Mouse (Mus musculus) granulocyte monocyte progenitor cell, adult 5-6 weeks (primary cell): ENCODE results near the gene Zbtb20. TPM values are rescaled to one million over a fixed set of nuclear protein-coding genes. Genes with fewer than 3 reads are reported as not detected.

Experiments
- ATAC-seq: replicated peaks from 2 replicates; pipeline ENCODE4 v1.8.0; 2016; ENCODE audit warnings: mild to moderate bottlenecking, moderate TSS enrichment, inconsistent platforms; ENCODE audit not compliant: poor library complexity, severe bottlenecking
- total RNA-seq, 2 experiments: library from RNA; stranded (forward) in 1 of 2; stranded (reverse) in 1 of 2; fragments of 200-712, 200-1000 nt in 1 of 2; fragments of >200 nt in 1 of 2; fragmentation: Nextera tagmentation in 1 of 2; gene quantifications; 2 replicates each; pipeline ENCODE4 v1.2.3; 2014 to 2017

The Zbtb20 gene
- total RNA-seq, 2 experiments from 2014 or later, result 6.7 to 22.0 TPM

DNA sequence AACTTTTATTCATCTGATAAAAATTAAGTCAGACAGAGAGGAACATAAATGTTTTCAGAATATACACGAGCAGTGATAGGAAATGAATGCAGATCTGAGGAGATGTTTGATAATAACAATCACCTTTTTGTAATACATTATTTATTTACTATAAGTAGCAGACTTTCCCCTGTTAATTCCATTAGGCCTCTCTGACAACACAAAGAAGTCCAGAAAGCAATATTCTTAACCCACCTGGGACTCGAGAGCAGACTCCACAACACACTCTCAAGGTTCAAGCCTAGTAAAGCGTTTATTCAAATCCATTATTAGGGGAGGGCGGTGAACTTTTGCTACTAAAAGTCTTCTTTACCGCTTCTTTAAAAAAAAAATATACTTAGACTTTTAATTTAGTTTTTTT is 33.2 kb downstream of the Zbtb20 start:
- no peak for ATAC-seq

DNA sequence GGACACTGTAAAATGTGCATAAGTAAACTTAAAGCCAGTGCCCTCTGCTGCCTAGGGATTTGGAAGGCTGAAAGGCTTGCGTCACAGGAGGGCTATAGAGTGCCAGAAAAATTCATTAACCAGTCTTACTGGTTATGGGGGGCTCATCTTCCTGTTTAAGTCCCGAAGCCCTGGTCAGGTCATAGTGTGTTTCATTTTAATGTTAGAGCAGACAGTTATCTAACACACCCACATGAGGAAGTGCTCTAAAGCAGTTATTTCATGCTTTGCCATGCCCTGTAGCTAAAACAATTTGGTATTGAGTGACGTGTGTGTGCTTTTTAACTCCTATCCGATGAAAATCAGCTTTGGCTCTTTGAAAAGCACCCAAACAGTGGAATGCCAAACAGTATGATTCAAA is 34.3 kb downstream of the Zbtb20 start:
- ATAC-seq, result peak; percentile 73

DNA sequence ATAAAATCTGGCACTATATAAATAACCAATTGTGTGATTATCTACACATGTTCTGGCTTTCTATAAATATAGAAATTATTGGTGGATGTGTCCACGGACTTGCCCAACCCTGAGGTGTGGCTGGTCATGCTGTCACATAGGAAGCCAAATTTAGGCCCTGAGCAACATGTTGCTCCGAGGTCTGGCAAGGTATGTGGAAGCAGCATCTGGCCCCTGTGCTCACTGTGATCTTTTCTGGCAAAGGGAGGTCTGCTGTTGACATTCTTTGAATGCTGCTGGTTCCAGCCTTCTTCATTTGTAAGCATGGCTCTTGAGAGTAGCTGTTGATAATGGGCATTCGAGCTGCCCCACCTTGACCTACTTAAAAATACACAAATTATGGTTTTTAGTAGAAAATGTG is 35.0 kb downstream of the Zbtb20 start:
- ATAC-seq, result no peak

DNA sequence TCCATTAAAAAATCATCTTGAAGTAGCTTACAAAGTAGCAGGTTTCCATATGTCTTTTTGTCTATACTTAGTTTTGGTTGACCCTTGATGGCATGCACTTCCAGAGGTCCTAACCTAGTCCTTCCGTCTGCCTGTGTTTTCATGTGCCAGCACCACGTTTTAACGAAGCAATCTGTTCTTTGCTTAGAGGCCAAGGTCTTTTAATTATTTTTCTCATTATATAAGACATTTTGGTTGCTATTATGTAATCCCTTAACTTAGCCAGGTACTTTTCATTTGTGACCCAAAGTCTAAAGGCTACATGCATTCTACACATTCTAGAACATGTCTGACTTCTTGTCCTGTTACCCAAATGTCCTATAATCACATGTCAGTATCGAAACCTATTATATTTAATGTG is 35.6 kb downstream of the Zbtb20 start:
- no peak for ATAC-seq

DNA sequence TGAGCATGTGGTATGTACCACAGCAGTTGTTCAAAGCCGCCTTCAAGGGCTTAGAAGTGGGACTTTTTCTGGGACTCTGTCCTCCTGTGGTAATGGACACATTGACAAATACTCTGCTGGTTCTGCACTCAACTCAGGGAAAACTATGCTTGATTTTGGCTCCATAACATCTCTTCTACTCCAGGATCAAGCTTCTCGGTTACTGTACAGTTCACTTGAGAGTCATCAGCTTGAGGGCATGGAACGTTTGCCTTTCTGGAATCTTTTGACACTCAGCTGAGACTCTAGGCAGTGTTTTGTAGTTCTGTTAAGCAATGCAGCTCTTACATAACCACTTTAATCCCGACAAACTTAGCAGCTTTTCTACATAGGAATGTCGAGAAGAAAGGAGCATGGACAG is 36.1 kb downstream of the Zbtb20 start:
- ATAC-seq, result no peak

- no peak for ATAC-seq
These were observed 37.6 kb downstream of the Zbtb20 start for GRCm38 (mm10) chr16:42913291-42913690.

GRCm38 (mm10) chr16:42914457-42915085 is 38.9 kb downstream of the Zbtb20 start:
- ATAC-seq, result peak; percentile 55; the same call in 1 of the 2 replicates

DNA sequence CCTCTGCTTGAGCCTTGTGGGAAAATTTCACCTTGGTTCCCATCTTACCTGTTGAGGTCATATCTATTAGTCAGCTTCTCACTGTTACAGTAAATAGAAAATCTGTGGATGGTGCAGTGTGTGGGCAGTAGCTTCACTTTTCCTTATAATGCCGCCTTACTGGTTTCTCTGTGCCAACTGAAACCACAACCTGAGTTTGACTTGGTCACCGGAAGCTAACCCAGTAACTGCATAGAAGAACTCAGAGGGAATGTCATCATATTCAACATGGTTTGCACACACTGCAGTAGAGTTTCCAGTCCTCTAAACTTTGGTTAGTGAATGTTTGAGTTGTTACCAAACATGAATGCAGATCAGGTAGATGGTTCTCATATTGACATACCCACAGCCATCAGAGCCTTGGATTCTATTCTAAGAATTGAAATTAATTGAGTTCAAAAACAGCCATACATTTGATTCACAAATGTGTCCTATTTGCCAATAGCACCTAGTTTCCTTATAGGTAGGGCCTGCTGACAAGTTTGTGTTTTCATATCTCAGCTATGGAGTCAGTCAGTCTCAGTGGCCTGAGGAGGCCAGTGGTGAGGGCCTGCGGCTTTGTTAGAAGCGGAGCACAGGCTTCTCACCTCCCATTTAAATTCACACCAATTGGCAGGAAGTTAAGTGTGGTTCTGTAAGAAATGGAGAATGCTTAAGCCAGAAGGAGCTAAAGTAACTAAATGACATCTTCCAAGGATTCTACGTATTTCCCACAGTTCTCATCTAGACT is 44.5 kb downstream of the Zbtb20 start:
- ATAC-seq, result peak; percentile 87

DNA sequence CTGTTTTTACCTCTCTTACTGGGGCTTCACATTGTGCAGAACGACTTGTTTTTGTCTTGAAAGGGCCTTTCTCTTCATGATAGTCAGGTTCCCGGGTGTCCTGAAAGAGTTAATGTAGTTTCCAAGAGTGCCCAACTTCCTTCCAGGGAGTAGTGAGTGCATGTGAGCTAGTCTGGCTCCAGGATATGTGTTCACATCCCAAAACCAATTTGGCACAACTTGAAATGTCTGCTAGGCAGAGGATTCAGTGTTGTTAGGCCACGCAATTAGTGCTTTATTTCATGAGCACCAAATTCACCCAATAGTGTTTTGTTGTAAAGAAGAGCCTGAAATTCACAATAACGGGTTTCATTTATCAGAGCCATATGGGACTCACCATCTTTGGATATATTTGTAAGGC is 45.8 kb downstream of the Zbtb20 start:
- ATAC-seq, result no peak

DNA sequence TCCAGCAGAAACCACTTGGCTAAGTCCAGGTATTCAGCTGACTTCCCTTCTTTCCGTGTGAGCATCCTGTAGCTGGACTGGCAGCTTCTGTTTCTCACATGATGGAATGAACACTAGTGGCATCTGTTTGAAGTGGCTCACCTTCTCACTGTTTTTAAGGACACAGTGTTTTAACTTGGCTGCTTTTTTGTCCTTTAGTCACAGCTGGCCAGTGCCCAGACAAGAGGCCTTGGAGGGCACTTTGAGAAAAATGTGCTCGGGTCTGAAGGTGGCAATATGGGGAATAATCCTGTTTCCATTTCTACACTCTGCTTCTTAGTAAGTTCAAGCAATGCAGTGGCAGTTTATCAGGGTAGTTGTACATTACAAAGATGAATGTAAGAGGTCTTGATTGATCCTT is 62.5 kb downstream of the Zbtb20 start:
- ATAC-seq, result no peak

DNA sequence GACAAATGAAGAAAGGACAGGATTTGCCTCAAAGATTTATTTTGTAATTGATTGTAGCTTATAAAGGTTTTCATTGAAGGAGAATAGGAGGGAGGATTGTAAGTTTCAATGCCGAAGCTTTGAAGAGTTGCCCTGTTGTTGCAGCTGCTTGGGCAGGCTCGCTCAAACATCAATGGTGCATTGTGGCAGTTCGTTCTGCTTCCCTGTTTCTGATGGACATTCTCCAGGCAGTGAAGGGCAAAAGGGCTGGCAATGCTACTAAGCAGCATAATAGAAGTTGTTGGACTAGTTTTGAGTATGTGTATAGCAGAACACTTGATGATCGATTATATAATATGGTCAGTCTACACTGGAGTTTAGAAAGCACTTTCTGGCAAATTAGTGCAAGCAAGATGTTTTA is 71.3 kb downstream of the Zbtb20 start:
- ATAC-seq, result no peak

- ATAC-seq, result peak; percentile 56
These were observed 79.7 kb downstream of the Zbtb20 start for GRCm38 (mm10) chr16:42955401-42955800.

DNA sequence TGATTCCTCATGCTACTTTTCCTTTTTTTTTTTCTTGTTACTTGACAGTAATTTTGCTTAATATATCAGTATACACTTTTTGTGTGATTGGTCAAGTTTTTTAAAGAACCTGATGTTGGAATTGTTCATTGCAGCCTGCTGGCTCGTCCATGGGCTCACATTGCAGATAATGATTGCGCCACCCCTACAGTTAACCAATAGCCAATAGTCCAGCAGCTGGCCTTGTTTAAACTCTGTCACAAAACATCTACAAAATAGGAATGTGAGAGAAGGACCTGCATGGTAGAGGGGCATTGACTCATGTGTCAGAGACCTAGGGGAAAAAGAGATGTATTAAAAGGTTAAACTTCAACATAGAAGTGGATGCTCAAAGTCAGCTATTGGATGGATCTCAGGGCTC is 97.2 kb downstream of the Zbtb20 start:
- ATAC-seq, result no peak

DNA sequence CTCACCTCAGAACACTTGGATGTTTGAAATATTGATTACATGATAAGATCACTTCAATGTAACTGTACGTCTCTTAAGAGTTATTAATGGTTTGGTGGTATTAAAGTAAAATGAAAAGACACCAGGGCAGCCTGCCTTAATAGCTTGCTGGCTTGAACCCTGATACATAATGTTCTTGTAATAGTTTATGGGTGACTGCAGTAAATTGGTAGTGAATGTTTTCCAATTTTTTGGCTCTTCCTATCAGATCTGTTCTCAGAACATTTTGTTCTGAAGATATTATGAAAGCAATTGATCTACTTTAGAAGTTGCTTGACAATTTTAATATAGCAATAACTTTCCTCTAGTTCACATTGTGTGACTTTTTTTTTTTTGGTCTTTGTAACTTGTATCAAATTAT is 123.2 kb downstream of the Zbtb20 start:
- no peak for ATAC-seq

- no peak for ATAC-seq
These were observed 150.7 kb downstream of the Zbtb20 start for GRCm38 (mm10) chr16:43026351-43026750.

- ATAC-seq, result no peak
These were observed 153.6 kb downstream of the Zbtb20 start for GRCm38 (mm10) chr16:43029243-43029642.

DNA sequence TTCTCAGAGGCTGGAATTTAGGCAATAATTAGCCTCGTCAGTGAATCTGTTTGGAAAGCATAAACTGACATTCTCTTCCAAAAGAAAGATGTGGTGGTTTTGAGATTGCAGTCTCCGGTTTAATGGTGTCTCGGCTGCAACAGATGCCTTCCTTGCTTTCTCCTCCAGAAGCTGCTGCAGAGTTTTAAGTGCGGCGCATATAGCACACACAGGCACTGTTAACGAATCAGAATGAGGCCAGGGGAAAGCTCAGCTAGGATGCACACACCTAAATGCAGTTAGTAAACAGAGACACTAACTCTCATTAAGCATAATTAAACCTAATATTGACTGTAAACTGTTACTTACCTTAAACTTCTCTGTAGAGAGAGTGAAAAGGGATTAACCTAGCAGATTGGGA is 160.0 kb downstream of the Zbtb20 start:
- no peak for ATAC-seq

DNA sequence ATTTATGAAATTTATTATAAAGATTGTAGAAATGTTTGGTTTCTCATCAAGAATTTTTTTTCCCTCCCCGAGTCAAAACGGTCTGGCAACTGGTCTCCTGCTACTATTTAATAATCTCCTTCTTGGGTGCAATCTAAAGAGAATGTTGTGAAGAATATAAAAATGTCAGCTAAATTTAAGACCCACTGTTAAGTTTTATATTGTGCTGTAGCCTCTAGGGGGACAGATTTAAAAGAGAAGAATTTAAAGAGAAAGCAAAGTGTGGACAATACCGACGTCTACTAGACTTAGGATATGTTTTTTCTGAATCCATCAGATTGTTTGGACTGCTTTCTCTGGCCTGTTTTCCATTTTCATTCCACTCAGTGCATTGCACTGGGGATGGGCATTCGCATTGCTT is 160.8 kb downstream of the Zbtb20 start:
- no peak for ATAC-seq

DNA sequence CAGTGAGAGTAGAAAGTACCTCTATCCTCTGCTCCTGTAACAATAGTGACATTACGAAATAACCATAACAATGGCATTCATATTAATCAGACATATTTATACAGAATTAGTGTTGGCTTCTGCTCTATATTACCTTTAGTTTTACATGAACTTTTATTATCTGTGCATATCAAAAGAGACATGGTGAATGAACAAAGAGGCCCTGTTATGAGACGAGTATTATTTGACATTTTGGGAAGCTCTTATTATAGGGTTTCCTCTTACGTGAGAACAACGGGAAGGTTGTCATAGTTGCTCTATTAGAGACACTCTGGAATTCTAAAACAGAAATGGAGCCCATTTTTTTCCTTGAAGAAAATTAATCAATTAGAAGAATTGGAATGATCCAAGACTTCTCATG is 161.6 kb downstream of the Zbtb20 start:
- ATAC-seq, result no peak

GRCm38 (mm10) chr16:43045611-43046010 is 169.9 kb downstream of the Zbtb20 start:
- no peak for ATAC-seq

DNA sequence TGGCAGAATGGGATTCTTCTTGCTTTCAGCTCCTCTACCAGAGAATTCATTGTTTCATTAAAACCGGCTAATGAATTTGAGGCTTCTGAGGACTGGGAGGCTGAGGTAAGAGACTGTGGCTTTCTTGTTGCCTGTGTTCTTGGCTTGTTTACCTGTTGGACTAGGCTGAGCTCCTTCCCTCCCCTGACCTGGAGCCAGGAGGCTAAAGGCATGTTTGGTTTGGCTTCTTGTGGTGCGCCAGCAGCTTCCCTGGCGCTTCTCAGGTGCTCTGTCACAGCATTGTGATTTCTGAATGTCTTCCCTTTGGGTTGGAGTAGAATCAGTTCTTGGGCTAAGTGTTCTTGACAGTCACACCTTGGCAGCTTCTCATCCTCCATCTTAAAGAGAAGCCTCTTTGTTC is 171.0 kb downstream of the Zbtb20 start:
- ATAC-seq, result no peak

DNA sequence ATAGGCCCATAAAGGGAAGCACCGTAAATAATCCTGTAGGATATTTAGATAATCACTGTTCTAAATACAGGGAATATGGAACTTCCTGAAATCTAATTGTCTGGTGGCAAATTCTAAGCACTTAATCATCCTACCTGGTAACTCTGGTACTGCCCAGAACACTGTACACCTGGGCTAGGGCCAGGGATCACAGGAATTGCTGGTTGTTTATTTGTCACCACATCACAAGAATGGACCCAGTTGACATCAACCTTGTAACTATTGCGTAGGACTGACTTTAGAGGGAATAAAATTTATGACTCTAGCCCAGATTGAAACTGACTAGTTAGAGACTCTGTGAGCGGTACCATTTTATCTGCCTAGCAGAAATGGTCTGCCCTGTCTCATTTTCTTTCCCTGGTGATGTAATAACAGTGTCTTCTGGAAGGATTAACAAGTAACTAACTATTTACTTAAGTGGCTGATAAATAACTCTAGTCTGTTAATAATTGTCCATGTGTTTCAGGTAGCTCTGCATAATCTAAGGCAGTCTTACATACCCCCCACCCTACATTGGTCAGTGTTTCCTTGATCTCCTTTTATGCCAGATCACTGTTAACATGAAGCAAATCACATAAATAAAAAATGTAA is 194.1 kb downstream of the Zbtb20 start:
- ATAC-seq, result no peak
